Mouse (Mus musculus) hindbrain, embryonic 15.5 days (tissue): ENCODE data around the gene Nipal3. TPM values are rescaled to one million over a fixed set of nuclear protein-coding genes. Genes with fewer than 3 reads are reported as not detected.

Experiments
- ATAC-seq: fragments of 200-750 bp; cut with Nextera tagmentation; 2 replicates; pipeline ENCODE4 v1.8.0; 2017; ENCODE audit warnings: low read depth, moderate number of reproducible peaks, moderate TSS enrichment; ENCODE audit not compliant: low FRiP score
- H3K27ac ChIP-seq: fragments of 300-500 bp; sonication (generic); replicated peaks from 2 replicates; pipeline ENCODE4 v1.5.1; 2015; ENCODE audit warnings: mild to moderate bottlenecking, inconsistent platforms
- H3K27me3 ChIP-seq: fragments of 300-500 bp; sonication (generic); 2 replicates; pipeline ENCODE4 v1.6.1; 2015; ENCODE audit warnings: control low read depth, inconsistent platforms
- H3K36me3 ChIP-seq: fragments of 300-500 bp; sonication (generic); 2 replicates; pipeline ENCODE4 v1.6.1; 2015; ENCODE audit warnings: control low read depth, inconsistent platforms
- H3K4me1 ChIP-seq: fragments of 300-500 bp; sonication (generic); replicated peaks from 2 replicates; pipeline ENCODE4 v1.6.1; 2015; ENCODE audit warnings: control low read depth, inconsistent platforms
- H3K4me2 ChIP-seq: fragments of 300-500 bp; sonication (generic); 2 replicates; pipeline ENCODE4 v1.6.1; 2015; ENCODE audit warnings: moderate library complexity, mild to moderate bottlenecking, inconsistent platforms
- H3K4me3 ChIP-seq: fragments of 300-500 bp; sonication (generic); 2 replicates; pipeline ENCODE4 v1.5.1; 2015; ENCODE audit warnings: mild to moderate bottlenecking, inconsistent platforms
- H3K9ac ChIP-seq: fragments of 300-500 bp; sonication (generic); 2 replicates; pipeline ENCODE4 v1.6.1; 2015; ENCODE audit warnings: inconsistent platforms
- H3K9me3 ChIP-seq: fragments of 300-500 bp; sonication (generic); 2 replicates; pipeline ENCODE4 v1.6.1; 2016; ENCODE audit warnings: control low read depth, inconsistent platforms
- WGBS: fragments of 180-500 bp; shearing (Covaris S2); methylation state at CpG from one replicate; pipeline ENCODE4 v1.1.7; 2015; 5-methylcytosine and 5-hydroxymethylcytosine counted together
- microRNA counts: library from miRNA; unstranded; fragments of <30 nt; microRNA quantifications from one replicate; lab custom pipeline; 2016
- microRNA-seq: library from miRNA; unstranded; fragments of <30 nt; microRNA quantifications from one replicate; pipeline ENCODE4, GENCODE M21; 2016
- polyA plus RNA-seq: library from polyadenylated mRNA; unstranded; fragments of >200 nt; fragmentation: Nextera tagmentation; extraction: Ambion mirVana; gene quantifications from 2 replicates; pipeline ENCODE4 v1.2.1, GENCODE M21; 2015

Nipal3 gene
- polyA plus RNA-seq, 1 experiment from 2014 or later = 8.1 TPM

DNA sequence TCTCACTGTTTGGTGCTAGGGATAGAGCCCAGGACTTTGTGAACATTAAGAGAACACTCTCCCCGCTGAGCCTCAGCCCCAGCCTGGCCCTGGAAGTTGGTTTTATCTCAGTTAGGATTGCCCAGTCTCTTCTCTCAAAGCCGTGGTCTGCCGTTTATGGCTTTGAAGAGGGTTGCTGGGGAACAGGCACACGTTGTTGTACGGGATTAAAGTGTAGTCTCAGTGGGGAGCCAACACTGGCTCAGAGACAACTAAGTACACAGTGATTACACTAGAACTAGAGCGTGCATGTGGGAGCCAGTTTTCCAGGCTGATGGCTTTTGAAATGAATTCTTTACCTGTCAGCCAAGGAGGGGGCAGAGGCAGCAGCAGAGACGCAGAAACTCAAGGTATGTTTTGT lies 93.0 kb downstream of the Nipal3 start:
- Histone ChIP-seq H3K9ac (no peak overlapping the region), H3K4me3 (no peak overlapping the region), H3K4me2 (no peak overlapping the region), H3K27me3 (peaks cover 29% of the 10 kb centered on the region), H3K36me3 (no peaks in the 10 kb centered on the region), H3K27ac (no peak overlapping the region), H3K9me3 (no peaks in the 10 kb centered on the region), H3K4me1 (peaks cover 11% of the 10 kb centered on the region)
- ATAC-seq = no peak
- WGBS = 26% methylated on average over 7 of the region's 7 CpGs

DNA sequence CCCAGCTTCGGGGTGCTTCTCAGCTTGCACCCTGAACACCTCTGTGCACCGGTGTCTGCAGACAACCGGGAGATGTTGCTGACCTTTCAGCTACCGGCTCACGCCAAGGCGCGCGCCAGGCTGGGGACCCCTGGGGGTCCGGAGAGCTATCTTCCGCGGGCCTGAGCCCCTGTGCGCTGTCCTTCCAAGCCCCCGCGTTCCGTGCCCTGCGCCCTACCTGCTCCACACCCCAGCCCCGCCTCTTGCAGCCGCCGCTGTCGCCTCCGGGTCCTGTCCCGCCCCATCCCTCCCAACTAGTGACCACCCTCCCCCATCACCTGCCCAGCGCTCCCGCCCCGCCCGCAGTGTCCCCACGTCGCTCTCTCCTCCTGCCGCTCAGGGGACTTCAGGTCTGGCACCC lies 96.8 kb downstream of the Nipal3 start, which contains the start of gene Ncmap:
Ncmap (minus strand) TSS at position 237 of the 400 bp plus-strand sequence.
- Histone ChIP-seq H3K4me3 (peak within 1 kb of the TSS; percentile 32), H3K4me2 (peak within 1 kb of the TSS; percentile 62), H3K9ac (peak within 1 kb of the TSS; percentile 22; the same call in 1 of the 2 replicates), H3K9me3 (no peaks in the 10 kb centered on the region), H3K4me1 (peaks cover 11% of the 10 kb centered on the region), H3K27ac (no peak within 1 kb of the TSS), H3K36me3 (no peaks in the 10 kb centered on the region), H3K27me3 (peaks cover 37% of the 10 kb centered on the region)
- ATAC-seq = no peak
- WGBS = 1% methylated on average over 29 of the region's 29 CpGs

DNA sequence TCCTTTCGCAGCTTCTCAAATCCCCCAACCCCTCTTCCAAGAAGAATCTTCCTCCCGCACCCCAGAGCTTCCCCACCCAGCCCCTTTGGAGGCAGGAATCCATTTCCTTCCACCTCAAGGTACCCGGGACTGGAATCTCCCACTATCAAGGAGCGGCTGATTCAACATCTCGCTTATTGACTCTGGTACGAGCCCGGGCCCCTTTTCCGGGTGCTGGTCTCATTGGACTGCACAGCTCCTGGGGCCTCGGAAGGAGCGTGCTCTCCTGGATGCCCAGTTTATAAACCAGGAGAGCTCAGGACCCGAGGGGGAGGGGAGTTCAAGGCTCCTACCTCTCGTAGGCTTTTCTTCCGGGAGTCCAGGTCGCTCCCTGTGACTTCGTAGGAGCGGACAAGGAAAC lies 97.3 kb downstream of the Nipal3 start:
- Histone ChIP-seq H3K27me3 (peaks cover 37% of the 10 kb centered on the region), H3K4me1 (peaks cover 11% of the 10 kb centered on the region), H3K27ac (no peak overlapping the region), H3K4me2 (peak overlapping the region; percentile 62), H3K4me3 (peak overlapping the region; percentile 32), H3K36me3 (no peaks in the 10 kb centered on the region), H3K9ac (0 out of 2 replicates have a peak overlapping the region, but pooled peaks have one; percentile 22), H3K9me3 (no peaks in the 10 kb centered on the region)
- WGBS = 6% methylated on average over 16 of the region's 16 CpGs
- ATAC-seq = no peak

DNA sequence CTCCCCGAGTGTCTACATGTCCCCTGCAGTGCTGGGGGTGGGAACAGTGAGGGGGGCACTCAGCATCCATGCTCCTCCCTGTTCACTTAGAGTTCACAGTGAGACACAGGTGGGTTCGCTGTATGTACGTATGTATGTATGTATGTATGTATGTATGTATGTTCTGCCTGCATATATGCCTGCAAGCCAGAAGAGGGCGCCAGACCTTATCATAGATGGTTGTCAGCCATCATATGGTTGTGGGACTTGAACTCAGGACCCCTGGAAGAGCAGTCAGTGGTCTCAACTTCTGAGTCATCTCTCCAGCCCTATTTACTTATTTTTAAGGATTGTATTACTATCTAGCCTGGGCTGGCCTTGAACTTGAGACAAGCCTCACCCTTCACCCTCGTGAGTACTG lies 98.5 kb downstream of the Nipal3 start:
- H3K4me3 ChIP-seq = no peak overlapping the region
- H3K4me1 ChIP-seq = peaks cover 11% of the 10 kb centered on the region
- WGBS = 94% methylated on average over 5 of the region's 5 CpGs
- H3K27me3 ChIP-seq = peaks cover 37% of the 10 kb centered on the region
- H3K4me2 ChIP-seq = no peak overlapping the region
- H3K9me3 ChIP-seq = no peaks in the 10 kb centered on the region
- no peak for ATAC-seq
- H3K9ac ChIP-seq = no peak overlapping the region
- no peak overlapping the region for H3K27ac ChIP-seq
- no peaks in the 10 kb centered on the region for H3K36me3 ChIP-seq

MicroRNAs within 50 kb of the gene (microRNA counts, 519-probe panel; counts per million panel counts)
- microRNA mmu-miR-700 (lab: Ali Mortazavi, UCI) = 1,896 counts per million, percentile 16 among the panel's probes with 10 or more counts

Small RNAs within 50 kb of the gene (microRNA-seq; reads per million reads assigned to microRNA genes)
- gene Gm25317 (not detected), gene Mir700 (246 reads per million, percentile 62 among the genes with 10 or more reads in this experiment)

Other genes starting within 250 kb of the Nipal3 start
- 67.1 and 73.3 TPM in 2 replicates for gene Clic4, start 222.2 kb downstream of the Nipal3 start, polyA plus RNA-seq
- 170 and 175 TPM in 2 replicates for gene Srrm1, start 141.7 kb downstream of the Nipal3 start, polyA plus RNA-seq
- 0.37 and 1.00 TPM in 2 replicates for gene Ncmap, start 96.8 kb downstream of the Nipal3 start, polyA plus RNA-seq
- 52.0 TPM in 2 replicates for gene Rcan3, start 61.2 kb downstream of the Nipal3 start, polyA plus RNA-seq
- gene Stpg1, start 248 bp downstream of the Nipal3 start, polyA plus RNA-seq = 0.34 and 0.56 TPM in 2 replicates
- gene Grhl3, start 78.6 kb upstream of the Nipal3 start, polyA plus RNA-seq = 1.1 and 1.8 TPM in 2 replicates
- 0.38 and 0.43 TPM in 2 replicates for gene Ifnlr1, start 191.2 kb upstream of the Nipal3 start, polyA plus RNA-seq
- gene Il22ra1, start 233.1 kb upstream of the Nipal3 start, polyA plus RNA-seq = not detected in 2 replicates